Mouse (Mus musculus) intestine, embryonic 15.5 days (tissue): ENCODE measurements around the gene Rnf41. TPM values are rescaled to one million over a fixed set of nuclear protein-coding genes. Genes with fewer than 3 reads are reported as not detected.

ENCODE experiments used
- ATAC-seq: fragments of 200-750 bp; cut with Nextera tagmentation; 2 replicates; pipeline ENCODE4 v1.8.0; 2017; ENCODE audit warnings: moderate TSS enrichment, moderate library complexity
- H3K27ac ChIP-seq: fragments of 300-500 bp; sonication (generic); 2 replicates; pipeline ENCODE4 v1.5.1; 2015; ENCODE audit warnings: mild to moderate bottlenecking, inconsistent platforms
- H3K27me3 ChIP-seq: fragments of 300-500 bp; sonication (generic); replicated peaks from 2 replicates; pipeline ENCODE4 v1.6.1; 2015; ENCODE audit warnings: inconsistent platforms
- H3K36me3 ChIP-seq: fragments of 300-500 bp; sonication (generic); 2 replicates; pipeline ENCODE4 v1.6.1; 2015; ENCODE audit warnings: inconsistent platforms
- H3K4me1 ChIP-seq: fragments of 300-500 bp; sonication (generic); replicated peaks from 2 replicates; pipeline ENCODE4 v1.6.1; 2015; ENCODE audit warnings: inconsistent platforms
- H3K4me2 ChIP-seq: fragments of 300-500 bp; sonication (generic); replicated peaks from 2 replicates; pipeline ENCODE4 v1.6.1; 2015; ENCODE audit warnings: mild to moderate bottlenecking, inconsistent platforms
- H3K4me3 ChIP-seq: fragments of 300-500 bp; sonication (generic); replicated peaks from 2 replicates; pipeline ENCODE4 v1.5.1; 2015; ENCODE audit warnings: inconsistent platforms
- H3K9ac ChIP-seq: fragments of 300-500 bp; sonication (generic); 2 replicates; pipeline ENCODE4 v1.6.1; 2015; ENCODE audit warnings: inconsistent platforms
- H3K9me3 ChIP-seq: fragments of 300-500 bp; sonication (generic); 2 replicates; pipeline ENCODE4 v1.6.1; 2016; ENCODE audit warnings: inconsistent platforms
- WGBS: fragments of 180-500 bp; shearing (Covaris S2); methylation state at CpG from one replicate; pipeline ENCODE4 v1.1.7; 2015; 5-methylcytosine and 5-hydroxymethylcytosine counted together
- polyA plus RNA-seq: library from polyadenylated mRNA; unstranded; fragments of >200 nt; fragmentation: Nextera tagmentation; extraction: Ambion mirVana; gene quantifications from 2 replicates; pipeline ENCODE4 v1.2.1, GENCODE M21; 2015

Gene Rnf41
- polyA plus RNA-seq, 1 experiment from 2014 or later: 37.5 TPM

DNA sequence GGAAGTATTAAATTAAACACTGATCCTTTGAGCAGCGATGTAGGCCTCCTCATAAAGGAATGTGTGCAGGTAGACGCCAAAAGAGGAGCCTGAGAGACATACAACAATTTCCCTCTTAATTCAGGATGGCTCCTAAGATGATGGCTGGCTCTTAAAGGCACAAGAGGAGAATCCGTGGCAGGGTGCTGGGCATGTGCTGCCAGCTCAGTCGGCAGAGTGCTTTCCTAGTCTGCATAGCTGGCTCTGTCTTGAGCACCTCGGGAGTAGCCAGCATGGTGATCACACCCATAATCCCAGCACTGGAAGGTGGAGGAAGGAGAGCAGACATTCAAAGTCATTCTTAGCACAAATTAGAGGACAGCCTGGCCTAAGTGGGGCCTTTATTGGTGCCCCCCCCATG is 24.4 kb downstream of the Rnf41 start:
- Histone ChIP-seq H3K9ac (no peak overlapping the region), H3K4me2 (no peak overlapping the region), H3K9me3 (no peaks in the 10 kb centered on the region), H3K27me3 (no peaks in the 10 kb centered on the region), H3K27ac (no peak overlapping the region), H3K36me3 (peaks cover 46% of the 10 kb centered on the region), H3K4me1 (no peaks in the 10 kb centered on the region), H3K4me3 (no peak overlapping the region)
- ATAC-seq: no peak
- WGBS: 86% methylated on average over 5 of the region's 5 CpGs

DNA sequence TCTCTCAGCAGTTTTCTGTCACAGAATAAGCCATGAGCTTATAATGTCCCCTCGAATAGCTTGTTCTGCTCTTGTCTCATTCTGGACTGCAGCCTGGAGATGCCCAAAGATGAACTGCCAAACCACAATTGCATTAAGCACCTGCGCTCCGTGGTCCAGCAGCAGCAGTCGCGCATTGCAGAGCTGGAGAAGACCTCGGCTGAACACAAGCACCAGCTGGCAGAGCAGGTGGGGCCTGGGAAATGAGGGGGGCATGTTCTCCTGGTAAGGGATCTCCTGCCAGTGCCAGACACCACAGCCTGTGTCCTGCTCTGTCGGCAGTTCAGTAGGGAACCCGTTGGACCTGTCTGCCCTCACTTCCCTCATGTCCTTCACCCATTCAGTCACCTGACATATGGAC is 24.9 kb downstream of the Rnf41 start:
- Histone ChIP-seq H3K27ac (no peak overlapping the region), H3K9me3 (no peaks in the 10 kb centered on the region), H3K4me3 (no peak overlapping the region), H3K9ac (no peak overlapping the region), H3K36me3 (peaks cover 50% of the 10 kb centered on the region), H3K4me1 (no peaks in the 10 kb centered on the region), H3K27me3 (no peaks in the 10 kb centered on the region), H3K4me2 (no peak overlapping the region)
- ATAC-seq: no peak
- WGBS: 91% methylated on average over 8 of the region's 8 CpGs

DNA sequence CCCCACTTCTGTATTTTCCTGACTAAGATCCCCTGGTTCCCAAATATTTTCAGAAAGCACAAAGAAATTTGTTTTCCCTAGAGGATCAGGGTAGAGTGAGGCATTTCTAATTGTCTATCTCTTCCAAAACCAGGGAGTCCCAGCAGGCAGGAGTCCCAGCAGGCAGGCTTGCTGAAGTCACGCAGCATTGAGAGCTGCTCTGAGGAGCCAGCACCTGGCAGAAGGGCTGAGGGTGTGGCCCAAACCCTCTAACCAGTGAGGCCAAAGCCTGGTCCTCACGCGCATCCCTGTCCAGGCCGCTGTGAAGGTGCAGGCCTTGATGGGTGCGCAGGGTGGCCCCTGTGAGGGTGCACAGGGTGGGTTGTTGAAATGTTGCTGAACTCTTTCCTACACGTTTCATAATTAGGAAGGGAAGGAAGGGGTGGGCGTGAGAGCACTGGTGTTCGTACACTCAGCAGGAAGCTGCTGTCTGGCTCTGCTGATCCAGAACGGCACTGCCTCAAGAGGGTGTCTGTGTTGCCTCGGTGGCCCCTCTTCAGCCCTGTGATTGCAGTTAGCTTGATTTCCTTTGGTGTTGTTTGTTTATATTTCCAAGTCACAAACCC is 27.3 kb downstream of the Rnf41 start:
- no peak for ATAC-seq
- H3K4me1 ChIP-seq: no peaks in the 10 kb centered on the region
- 67% methylated on average over 10 of the region's 10 CpGs for WGBS

DNA sequence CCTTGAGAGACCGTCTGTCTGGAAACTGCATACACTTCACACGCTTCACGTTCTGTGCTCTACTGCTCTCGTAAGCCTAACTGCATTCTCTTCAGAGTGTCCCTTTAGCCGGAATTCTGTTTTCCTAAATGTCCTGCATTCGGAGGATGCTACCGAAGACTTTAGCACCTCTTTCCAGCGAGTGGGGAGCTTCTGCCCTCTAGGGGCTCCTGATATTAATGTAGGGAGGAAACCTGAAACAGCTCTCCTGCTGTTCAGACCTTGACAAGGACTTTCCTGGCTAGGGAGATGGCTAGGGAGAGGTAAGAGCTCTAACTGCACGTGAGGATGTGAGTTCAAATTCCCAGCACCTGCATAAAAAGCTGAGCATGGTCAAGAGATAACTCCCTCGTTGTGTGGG is 28.9 kb downstream of the Rnf41 start:
- ATAC-seq: no peak
- no peak overlapping the region for H3K27ac ChIP-seq

More for the DNA sequence above, 27.3 kb downstream of the Rnf41 start:
- no peaks in the 10 kb centered on the region for H3K27me3 ChIP-seq
- peaks cover 45% of the 10 kb centered on the region for H3K36me3 ChIP-seq
- H3K9ac ChIP-seq: no peak overlapping the region
- H3K4me2 ChIP-seq: no peak overlapping the region
- no peaks in the 10 kb centered on the region for H3K9me3 ChIP-seq
- H3K4me3 ChIP-seq: no peak overlapping the region
- no peak overlapping the region for H3K27ac ChIP-seq

DNA sequence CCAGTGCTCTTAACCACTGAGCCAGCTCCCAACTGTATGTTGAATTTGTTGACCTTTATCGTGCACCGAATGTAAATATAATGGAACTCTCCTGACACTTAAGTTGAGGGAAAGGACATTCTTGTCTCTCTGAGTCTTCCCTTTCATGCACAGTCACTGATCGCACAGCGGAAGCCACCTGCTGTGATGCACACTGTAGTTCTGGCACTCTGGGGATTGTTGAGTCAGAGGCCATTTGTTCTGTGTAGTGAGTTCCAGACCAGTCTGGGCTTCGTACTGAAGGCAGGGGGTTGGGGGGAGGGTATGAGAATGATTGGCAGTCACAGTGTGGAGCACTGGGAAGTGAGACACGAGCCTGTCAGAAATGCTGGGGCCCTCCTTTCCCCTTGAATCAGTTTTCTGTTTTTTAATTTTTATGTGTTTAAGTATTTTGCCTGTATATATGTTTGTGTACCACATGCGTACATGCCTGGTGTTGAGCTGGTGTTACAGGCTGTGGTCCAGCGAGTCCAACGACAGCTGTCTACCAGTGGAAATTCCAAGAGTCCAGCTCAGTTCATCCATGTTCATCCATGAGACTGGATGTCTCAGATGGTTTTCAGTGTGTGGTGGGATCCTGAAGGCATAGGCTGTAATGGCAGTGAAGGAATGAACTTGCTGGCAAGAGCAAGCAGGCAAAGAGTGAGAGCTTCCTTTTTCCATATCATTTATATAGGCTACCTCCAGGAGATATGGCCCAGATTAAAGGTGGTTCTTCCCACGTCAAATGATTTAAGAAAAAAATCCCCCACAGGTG is 30.1 kb downstream of the Rnf41 start:
- Histone ChIP-seq H3K4me3 (no peak overlapping the region), H3K9me3 (no peaks in the 10 kb centered on the region), H3K4me1 (no peaks in the 10 kb centered on the region), H3K36me3 (peaks cover 30% of the 10 kb centered on the region), H3K9ac (no peak overlapping the region), H3K27me3 (no peaks in the 10 kb centered on the region), H3K27ac (no peak overlapping the region), H3K4me2 (no peak overlapping the region)
- 88% methylated on average over 10 of the region's 10 CpGs for WGBS
- no peak for ATAC-seq

More for the DNA sequence above, 28.9 kb downstream of the Rnf41 start:
- Histone ChIP-seq H3K9me3 (no peaks in the 10 kb centered on the region), H3K36me3 (peaks cover 41% of the 10 kb centered on the region), H3K4me2 (no peak overlapping the region), H3K9ac (no peak overlapping the region), H3K27me3 (no peaks in the 10 kb centered on the region), H3K4me1 (no peaks in the 10 kb centered on the region), H3K4me3 (no peak overlapping the region)
- 57% methylated on average over 10 of the region's 10 CpGs for WGBS

DNA sequence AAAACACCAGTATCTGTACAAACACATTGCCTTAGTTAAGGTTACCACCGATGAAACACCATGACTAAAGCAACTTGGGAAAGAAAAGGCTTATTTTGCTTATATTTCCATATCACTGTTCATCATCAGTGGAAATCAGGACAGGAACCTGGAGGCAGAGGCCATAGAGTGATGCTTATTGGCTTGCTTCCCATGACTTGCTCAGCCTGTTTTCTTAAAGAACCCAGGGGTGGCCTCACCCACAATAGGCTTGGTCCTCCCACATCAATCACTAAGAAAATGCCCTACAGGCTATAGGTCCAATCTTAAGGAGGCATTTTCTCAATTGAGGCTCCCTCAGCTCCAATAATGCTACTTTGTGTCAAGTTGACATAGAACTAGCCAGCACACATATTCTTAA is 31.3 kb downstream of the Rnf41 start:
- ATAC-seq: no peak
- Histone ChIP-seq H3K4me2 (no peak overlapping the region), H3K27me3 (no peaks in the 10 kb centered on the region), H3K9ac (no peak overlapping the region), H3K9me3 (no peaks in the 10 kb centered on the region), H3K27ac (no peak overlapping the region), H3K4me3 (no peak overlapping the region), H3K36me3 (peaks cover 21% of the 10 kb centered on the region), H3K4me1 (no peaks in the 10 kb centered on the region)
- WGBS: 89% methylated on average over 1 of the region's 1 CpGs

DNA sequence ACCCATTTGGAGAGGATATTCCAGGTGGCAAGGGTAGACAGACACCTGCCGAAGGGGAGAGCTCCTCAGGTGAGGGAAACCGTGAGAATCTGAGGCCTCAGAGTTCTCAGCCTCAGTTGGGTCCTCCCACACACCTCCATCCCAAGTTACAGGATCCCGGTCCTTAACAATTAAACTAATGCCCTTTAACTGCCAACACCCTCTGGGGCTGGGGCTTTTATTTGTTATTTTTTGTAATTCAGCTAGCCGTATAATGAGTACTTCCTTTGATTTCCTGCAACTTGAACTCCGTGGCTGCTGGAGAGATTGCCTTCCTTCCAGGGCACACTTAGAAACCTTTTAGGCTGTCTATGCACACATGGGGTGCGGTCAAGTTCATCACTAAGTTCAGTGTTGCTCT is 32.9 kb downstream of the Rnf41 start:
- H3K27me3 ChIP-seq: no peaks in the 10 kb centered on the region
- H3K9ac ChIP-seq: no peak overlapping the region
- 69% methylated on average over 6 of the region's 6 CpGs for WGBS
- ATAC-seq: no peak
- no peak overlapping the region for H3K27ac ChIP-seq
- no peaks in the 10 kb centered on the region for H3K4me1 ChIP-seq
- H3K9me3 ChIP-seq: no peaks in the 10 kb centered on the region
- no peak overlapping the region for H3K4me3 ChIP-seq
- H3K4me2 ChIP-seq: no peak overlapping the region
- H3K36me3 ChIP-seq: peaks cover 11% of the 10 kb centered on the region; the same call in 1 of the 2 replicates

DNA sequence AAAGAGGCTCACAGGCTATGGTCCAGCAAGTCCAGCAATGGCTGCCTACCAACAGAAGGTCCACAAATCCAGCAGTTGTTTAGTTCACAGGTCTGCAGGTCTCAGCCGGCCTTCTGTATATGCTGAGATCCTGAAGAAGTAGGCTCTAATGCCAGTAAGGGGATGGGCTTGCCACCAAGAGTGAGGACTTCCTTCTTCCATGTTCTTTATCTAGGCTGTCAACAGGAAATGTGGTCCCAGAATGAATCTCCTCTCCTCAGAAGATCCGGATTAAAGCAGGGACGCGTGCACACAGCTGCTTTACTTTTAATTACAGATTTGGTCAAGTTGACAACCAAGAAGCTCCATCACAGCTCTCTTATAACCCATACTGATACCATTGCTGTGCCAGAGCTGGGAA is 34.0 kb downstream of the Rnf41 start:
- ATAC-seq: no peak
- 0 out of 2 replicates have a peak, but pooled peaks cover 3% of the 10 kb centered on the region for H3K36me3 ChIP-seq
- no peak overlapping the region for H3K4me3 ChIP-seq
- no peaks in the 10 kb centered on the region for H3K4me1 ChIP-seq
- no peak overlapping the region for H3K27ac ChIP-seq
- no peaks in the 10 kb centered on the region for H3K27me3 ChIP-seq
- 72% methylated on average over 4 of the region's 4 CpGs for WGBS
- no peak overlapping the region for H3K9ac ChIP-seq
- H3K4me2 ChIP-seq: no peak overlapping the region
- H3K9me3 ChIP-seq: no peaks in the 10 kb centered on the region

DNA sequence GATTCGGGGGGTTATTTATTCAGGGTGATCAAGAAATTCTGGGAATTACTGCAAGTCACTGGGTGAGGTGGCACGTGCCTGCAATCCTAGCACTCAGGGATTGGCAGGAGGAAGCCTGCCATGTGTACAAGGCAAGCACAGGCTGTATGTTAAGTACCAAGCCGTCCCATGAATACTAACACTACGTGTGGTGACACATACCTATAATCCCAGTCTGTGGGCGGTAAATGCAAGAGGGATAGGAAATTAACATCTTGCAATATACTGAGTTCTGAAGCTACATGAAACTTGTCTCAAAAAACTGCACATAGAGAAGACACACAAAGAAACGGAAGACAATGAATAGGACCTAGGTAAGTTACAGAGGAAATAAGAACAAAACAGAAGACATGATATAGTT is 39.6 kb downstream of the Rnf41 start:
- Histone ChIP-seq H3K4me3 (no peak overlapping the region), H3K4me2 (no peak overlapping the region), H3K27ac (no peak overlapping the region), H3K4me1 (no peaks in the 10 kb centered on the region), H3K27me3 (no peaks in the 10 kb centered on the region), H3K36me3 (no peaks in the 10 kb centered on the region), H3K9ac (no peak overlapping the region), H3K9me3 (no peaks in the 10 kb centered on the region)
- 75% methylated on average over 6 of the region's 6 CpGs for WGBS
- no peak for ATAC-seq

DNA sequence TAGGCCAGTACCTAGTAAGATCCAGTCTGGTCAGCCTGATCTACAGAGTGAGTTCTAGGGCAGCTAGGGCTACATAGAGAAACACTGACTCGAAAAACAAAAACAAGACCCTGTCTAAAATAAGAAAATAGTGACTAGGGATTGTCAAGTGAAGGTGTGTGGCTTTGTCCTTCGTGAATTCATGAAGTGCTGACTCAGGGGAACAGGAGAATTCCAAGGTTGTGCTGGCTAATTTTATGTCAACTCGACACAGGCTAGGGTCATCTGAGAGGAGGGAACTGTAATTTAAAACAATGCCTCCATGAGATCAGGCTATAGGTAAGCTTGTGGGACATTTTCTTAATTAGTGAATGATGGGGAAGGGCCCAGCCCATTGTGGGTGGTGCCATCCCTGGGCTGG is 43.0 kb downstream of the Rnf41 start:
- Histone ChIP-seq H3K36me3 (no peaks in the 10 kb centered on the region), H3K4me2 (no peak overlapping the region), H3K9me3 (no peaks in the 10 kb centered on the region), H3K27ac (no peak overlapping the region), H3K27me3 (no peaks in the 10 kb centered on the region), H3K9ac (no peak overlapping the region), H3K4me1 (no peaks in the 10 kb centered on the region), H3K4me3 (no peak overlapping the region)
- no peak for ATAC-seq
- 79% methylated on average over 3 of the region's 3 CpGs for WGBS

DNA sequence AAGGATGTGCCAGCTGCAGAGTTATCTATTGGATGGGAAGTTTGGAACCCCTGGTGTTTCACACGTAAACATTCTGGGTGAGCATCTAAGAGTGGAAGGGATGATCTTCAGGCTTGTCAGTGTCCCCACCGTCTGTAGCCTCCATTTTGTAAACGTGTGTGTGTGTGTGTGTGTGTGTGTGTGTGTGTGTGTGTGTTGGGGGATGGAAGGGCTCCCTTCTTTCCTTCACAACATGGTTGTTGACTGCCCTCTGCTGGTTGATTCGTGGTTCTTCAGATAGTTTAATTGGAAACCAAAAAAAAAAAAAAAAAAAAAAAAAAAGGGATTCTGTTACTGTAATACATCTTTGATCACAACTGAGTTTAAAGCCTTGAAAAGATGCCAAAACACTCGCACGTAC is 43.8 kb downstream of the Rnf41 start:
- Histone ChIP-seq H3K36me3 (no peaks in the 10 kb centered on the region), H3K27me3 (no peaks in the 10 kb centered on the region), H3K4me1 (peaks cover 2% of the 10 kb centered on the region; the same call in 1 of the 2 replicates), H3K27ac (no peak overlapping the region), H3K9ac (no peak overlapping the region), H3K4me3 (no peak overlapping the region), H3K4me2 (peak overlapping the region; percentile 40; the same call in 1 of the 2 replicates), H3K9me3 (no peaks in the 10 kb centered on the region)
- no peak for ATAC-seq
- whole genome bisulfite sequencing: 2% methylated on average over 6 of the region's 6 CpGs

DNA sequence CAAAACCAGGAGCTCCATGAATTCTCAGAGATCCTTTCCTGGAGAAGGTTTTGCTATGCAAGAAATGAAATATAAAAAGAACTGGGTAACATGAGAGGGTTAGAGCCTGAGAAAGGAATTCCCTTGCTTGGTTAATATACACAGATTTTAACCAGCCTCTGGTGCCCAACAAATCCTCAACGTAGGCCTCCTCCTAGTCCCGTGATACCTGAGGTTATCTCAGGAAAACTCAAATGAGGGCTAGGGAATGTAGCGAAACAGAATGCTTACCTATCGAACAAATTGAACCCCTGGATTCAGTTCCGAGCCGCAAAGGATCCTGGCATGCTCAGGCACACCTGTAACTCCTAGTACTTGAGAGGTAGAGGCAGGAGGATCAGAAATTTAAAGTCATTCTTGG is 46.2 kb downstream of the Rnf41 start:
- 86% methylated on average over 6 of the region's 6 CpGs for WGBS
- Histone ChIP-seq H3K9me3 (no peaks in the 10 kb centered on the region), H3K9ac (no peak overlapping the region), H3K27me3 (no peaks in the 10 kb centered on the region), H3K4me1 (peaks cover 12% of the 10 kb centered on the region; the same call in 1 of the 2 replicates), H3K27ac (no peak overlapping the region), H3K4me3 (peak overlapping the region; percentile 91; the same call in 1 of the 2 replicates), H3K36me3 (peaks cover 4% of the 10 kb centered on the region), H3K4me2 (0 out of 2 replicates have a peak overlapping the region, but pooled peaks have one; percentile 57)
- no peak for ATAC-seq

DNA sequence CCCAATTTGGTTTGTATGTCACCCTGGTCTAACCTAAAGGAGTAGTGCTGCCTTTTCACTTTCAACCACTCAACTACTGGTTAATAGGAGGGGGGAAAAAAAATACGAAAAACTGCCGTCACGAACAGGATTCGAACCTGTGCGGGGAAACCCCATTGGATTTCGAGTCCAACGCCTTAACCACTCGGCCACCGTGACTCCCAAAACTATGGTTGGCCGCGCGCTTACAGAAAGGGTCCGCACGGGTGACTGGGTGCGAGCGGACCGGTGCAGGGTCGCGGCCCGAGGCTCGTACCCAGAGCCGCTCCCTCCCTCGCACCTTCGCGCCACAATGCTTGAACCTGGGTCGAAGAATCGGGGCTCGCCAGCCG is 46.9 kb downstream of the Rnf41 start:
- Histone ChIP-seq H3K9me3 (no peaks in the 10 kb centered on the region), H3K4me2 (peak overlapping the region; percentile 57), H3K9ac (peak overlapping the region; percentile 97), H3K27me3 (no peaks in the 10 kb centered on the region), H3K27ac (peak overlapping the region; percentile 96), H3K36me3 (peaks cover 6% of the 10 kb centered on the region), H3K4me1 (peaks cover 12% of the 10 kb centered on the region; the same call in 1 of the 2 replicates), H3K4me3 (peak overlapping the region; percentile 91)
- peak; percentile 69 for ATAC-seq
- WGBS: under 1% methylated on average over 29 of the region's 29 CpGs
